Mouse (Mus musculus): Measurements from ENCODE around the gene Pklr. TPM values are rescaled to one million over a fixed set of nuclear protein-coding genes. Genes with fewer than 3 reads are reported as not detected.

Pklr gene
- total and polyA plus RNA-seq, 3 experiments = 53.2 to 185 (median 133) TPM

DNA sequence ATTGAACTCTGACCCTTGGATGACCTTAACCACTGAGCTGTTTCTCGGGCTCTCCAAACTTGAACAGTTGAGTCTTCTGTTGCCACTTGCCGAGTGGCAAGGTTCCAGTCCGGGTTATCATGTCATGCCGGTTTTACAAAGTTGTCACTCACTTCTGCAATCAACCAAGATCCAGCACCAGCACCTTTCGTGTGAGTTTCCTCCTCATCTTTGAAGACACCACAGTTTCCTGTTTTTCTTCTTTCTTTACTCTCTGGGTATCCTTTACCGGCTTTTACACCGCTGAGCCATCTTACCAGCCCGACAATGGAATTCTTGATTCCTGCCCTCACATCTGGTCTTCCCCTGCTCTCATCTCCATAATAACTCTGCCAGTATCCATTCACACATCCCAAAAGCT is 54.5 kb downstream of the Pklr start (continued):
- TF ChIP-seq GABPA (IDR thresholded peaks at IDR 0.05; ENCODE audit: low read depth, low read length) (no peak), POLR2AphosphoS2 (IDR thresholded peaks at IDR 0.05; ENCODE audit: low read length) (0 out of 2 replicates have a peak, but pooled peaks have one; percentile 51), TAL1 (IDR thresholded peaks at IDR 0.05; ENCODE audit: low read length) (peak; percentile 93), ETS1 (IDR thresholded peaks at IDR 0.05; ENCODE audit: low read depth, low read length) (peak; percentile 93), CHD2 (IDR thresholded peaks at IDR 0.05; ENCODE audit: low read length) (no peak; the same call in 1 of the 2 replicates), POLR2AphosphoS5 (IDR thresholded peaks at IDR 0.05; ENCODE audit: borderline replicate concordance, low read depth, low read length) (no peak), TCF12 (IDR thresholded peaks at IDR 0.05; ENCODE audit: low read depth, low read length) (peak; percentile 97), MXI1 (IDR thresholded peaks at IDR 0.05; ENCODE audit: low read depth, low read length) (peak; percentile 81), KAT2A (conservative IDR thresholded peaks at IDR 0.05; ENCODE audit: low read depth, low read length) (0 out of 2 replicates have a peak, but pooled peaks have one; percentile 21), ZKSCAN1 (IDR thresholded peaks at IDR 0.05; ENCODE audit: low read depth, low read length) (peak; percentile 41; the same call in 1 of the 2 replicates), MEF2A (IDR thresholded peaks at IDR 0.05; ENCODE audit: extremely low read depth, insufficient replicate concordance, low read depth, low read length, poor library complexity, severe bottlenecking) (peak; percentile 60; the same call in 1 of the 2 replicates), MYC (IDR thresholded peaks at IDR 0.05; ENCODE audit: low read depth, low read length) (peak; percentile 82; the same call in 1 of the 2 replicates), MAFK (IDR thresholded peaks at IDR 0.05; ENCODE audit: borderline replicate concordance, low read depth, low read length) (peak; percentile 70; the same call in 1 of the 2 replicates)

DNA sequence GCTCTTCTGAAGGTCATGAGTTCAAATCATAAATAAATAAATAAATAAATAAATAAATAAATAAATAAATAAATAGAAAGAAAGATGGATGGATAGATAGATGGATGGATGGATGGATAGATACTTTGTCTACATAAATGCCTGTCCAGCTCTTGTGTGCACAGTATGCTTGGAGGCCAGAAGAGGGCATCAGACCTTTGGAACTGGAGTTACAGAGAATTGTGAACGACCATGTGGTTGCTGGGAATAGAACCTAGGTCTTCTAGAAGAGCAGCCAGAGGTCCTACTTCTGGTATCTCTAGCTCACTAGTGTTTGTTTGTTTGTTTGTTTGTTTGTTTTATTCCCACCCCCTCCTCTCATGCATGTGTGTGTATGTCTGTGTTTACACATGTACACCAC is 57.4 kb downstream of the Pklr start:
- Histone ChIP-seq H3K36me3 (ENCODE audit: control insufficient read depth in 1 of 2, insufficient read depth in 2 of 2, low read length in 2 of 2) (peaks cover 0 to 37% of the 10 kb centered on the region in 2 experiments; a peak in 2 of 4 replicates), H3K9ac (ENCODE audit: control insufficient read depth, low read depth, low read length, poor library complexity, severe bottlenecking) (no peak overlapping the region), H3K27me3 (ENCODE audit: control insufficient read depth in 1 of 2, insufficient read depth in 2 of 2, low read length in 2 of 2) (no peaks in the 10 kb centered on the region), H3K4me1 (ENCODE audit: control insufficient read depth in 1 of 2, insufficient read depth in 2 of 2, low read length in 2 of 2) (peaks cover 27 to 41% of the 10 kb centered on the region in 2 experiments), H3K27ac (ENCODE audit: control insufficient read depth, low read depth, low read length) (no peak overlapping the region), H3K4me3 (ENCODE audit: control insufficient read depth in 1 of 2, insufficient read depth in 1 of 2, low read depth in 2 of 2, low read length in 2 of 2) (no peak overlapping the region), H3K79me2 (ENCODE audit: control insufficient read depth, insufficient read depth, low read length, poor library complexity) (no peaks in the 10 kb centered on the region; the same call in 1 of the 2 replicates), H3K9me3 (replicated peaks; ENCODE audit: insufficient read depth, low read length) (no peaks in the 10 kb centered on the region)
- TF ChIP-seq RAD21 (IDR thresholded peaks at IDR 0.05; ENCODE audit: low read depth, low read length) = peak; percentile 7
- TF ChIP-seq CTCF (IDR thresholded peaks at IDR 0.05 in 2 of 3, conservative IDR thresholded peaks at IDR 0.05 in 1 of 3; ENCODE audit: control insufficient read depth in 1 of 3, insufficient read depth in 1 of 3, low read depth in 2 of 3, low read length in 3 of 3, poor library complexity in 1 of 3, severe bottlenecking in 1 of 3) = peak; percentile 35 to 54 (median 43)
- TF ChIP-seq E2F4 (IDR thresholded peaks at IDR 0.05; ENCODE audit: borderline replicate concordance, low read depth, low read length) = no peak
- no peak for TF ChIP-seq SIN3A (IDR thresholded peaks at IDR 0.05; ENCODE audit: low read length)
- peak; percentile 63 for DNase-seq (ENCODE audit: low read depth, low spot score)

DNA sequence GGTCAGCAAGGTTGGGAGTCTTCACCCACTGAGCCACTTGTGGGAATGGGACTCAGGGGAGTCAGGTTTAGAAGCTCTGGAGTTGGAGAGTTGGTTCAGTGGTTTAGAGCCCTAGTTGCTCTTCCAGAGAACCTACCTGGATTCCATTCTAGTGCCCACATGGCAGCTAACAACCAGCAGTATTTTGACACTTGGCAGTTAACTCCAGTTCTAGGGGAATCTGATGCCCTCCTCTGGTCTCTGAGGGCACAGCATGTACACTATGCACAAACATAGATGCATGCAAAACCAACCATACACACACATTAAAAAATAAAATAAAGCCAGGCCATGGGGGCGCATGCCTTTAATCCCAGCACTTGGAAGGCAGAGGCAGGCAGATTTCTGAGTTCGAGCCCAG is 57.9 kb downstream of the Pklr start:
- no peaks in the 10 kb centered on the region for H3K9me3 ChIP-seq (replicated peaks; ENCODE audit: insufficient read depth, low read length)
- peak; percentile 81 for DNase-seq (ENCODE audit: low read depth, low spot score)
- no peak overlapping the region for H3K27ac ChIP-seq (ENCODE audit: control insufficient read depth, low read depth, low read length)
- no peak overlapping the region for H3K4me3 ChIP-seq (ENCODE audit: control insufficient read depth in 1 of 2, insufficient read depth in 1 of 2, low read depth in 2 of 2, low read length in 2 of 2)
- H3K9ac ChIP-seq (ENCODE audit: control insufficient read depth, low read depth, low read length, poor library complexity, severe bottlenecking) = no peak overlapping the region
- TF ChIP-seq MAZ (IDR thresholded peaks at IDR 0.05; ENCODE audit: low read depth, low read length) = no peak
- peak; percentile 39; the same call in 1 of the 2 replicates for TF ChIP-seq ZNF384 (IDR thresholded peaks at IDR 0.05; ENCODE audit: low read depth, low read length)
- no peak for TF ChIP-seq GABPA (IDR thresholded peaks at IDR 0.05; ENCODE audit: low read depth, low read length)
- TF ChIP-seq RAD21 (IDR thresholded peaks at IDR 0.05; ENCODE audit: low read depth, low read length) = peak; percentile 84
- no peak for TF ChIP-seq ZKSCAN1 (IDR thresholded peaks at IDR 0.05; ENCODE audit: low read depth, low read length)
- TF ChIP-seq CHD1 (IDR thresholded peaks at IDR 0.05; ENCODE audit: low read depth, low read length) = no peak
- peak; percentile 93 for TF ChIP-seq SMC3 (IDR thresholded peaks at IDR 0.05; ENCODE audit: low read depth, low read length)
- peak; percentile 90 for TF ChIP-seq MXI1 (IDR thresholded peaks at IDR 0.05; ENCODE audit: low read depth, low read length)
- peak; percentile 74 for TF ChIP-seq MYC (IDR thresholded peaks at IDR 0.05; ENCODE audit: low read depth, low read length)
- peak; percentile 87 for TF ChIP-seq SIN3A (IDR thresholded peaks at IDR 0.05; ENCODE audit: low read length)
- no peak for TF ChIP-seq ELF1 (IDR thresholded peaks at IDR 0.05; ENCODE audit: low read depth, low read length)
- TF ChIP-seq ZC3H11A (IDR thresholded peaks at IDR 0.05; ENCODE audit: low read depth, low read length) = peak; percentile 75
- TF ChIP-seq ZMIZ1 (IDR thresholded peaks at IDR 0.05; ENCODE audit: low read depth, low read length) = no peak
- TF ChIP-seq MAX (IDR thresholded peaks at IDR 0.05; ENCODE audit: low read length) = peak; percentile 76
- peak; percentile 50 to 87 (median 68) for TF ChIP-seq CTCF (IDR thresholded peaks at IDR 0.05 in 2 of 3, conservative IDR thresholded peaks at IDR 0.05 in 1 of 3; ENCODE audit: control insufficient read depth in 1 of 3, insufficient read depth in 1 of 3, low read depth in 2 of 3, low read length in 3 of 3, poor library complexity in 1 of 3, severe bottlenecking in 1 of 3)
- 0 out of 2 replicates have a peak, but pooled peaks have one; percentile 27 for TF ChIP-seq ETS1 (IDR thresholded peaks at IDR 0.05; ENCODE audit: low read depth, low read length)
- no peak for TF ChIP-seq USF1 (IDR thresholded peaks at IDR 0.05; ENCODE audit: low read depth, low read length)
- peaks cover 0 to 32% of the 10 kb centered on the region in 2 experiments; a peak in 2 of 4 replicates for H3K36me3 ChIP-seq (ENCODE audit: control insufficient read depth in 1 of 2, insufficient read depth in 2 of 2, low read length in 2 of 2)
- H3K4me1 ChIP-seq (ENCODE audit: control insufficient read depth in 1 of 2, insufficient read depth in 2 of 2, low read length in 2 of 2) = peaks cover 26 to 36% of the 10 kb centered on the region in 2 experiments
- no peaks in the 10 kb centered on the region for H3K27me3 ChIP-seq (ENCODE audit: control insufficient read depth in 1 of 2, insufficient read depth in 2 of 2, low read length in 2 of 2)
- no peaks in the 10 kb centered on the region; the same call in 1 of the 2 replicates for H3K79me2 ChIP-seq (ENCODE audit: control insufficient read depth, insufficient read depth, low read length, poor library complexity)

All from MEL (cell line).